Mouse (Mus musculus): Measurements from ENCODE around the gene Camk2b.

GRCm38 (mm10) chr11:6018218-6019010, 47.7 kb downstream of the Camk2b start:
- no peak for TF ChIP-seq POLR2A (IDR thresholded peaks at IDR 0.05; ENCODE audit: control insufficient read depth, low read depth, low read length)
- TF ChIP-seq CTCF (IDR thresholded peaks at IDR 0.05; ENCODE audit: control insufficient read depth, insufficient read depth, insufficient replicate concordance, low read depth, low read length) = no peak
